Comparison of ENCODE assay signal across 15 mouse cellular contexts in the genomic region with DNA sequence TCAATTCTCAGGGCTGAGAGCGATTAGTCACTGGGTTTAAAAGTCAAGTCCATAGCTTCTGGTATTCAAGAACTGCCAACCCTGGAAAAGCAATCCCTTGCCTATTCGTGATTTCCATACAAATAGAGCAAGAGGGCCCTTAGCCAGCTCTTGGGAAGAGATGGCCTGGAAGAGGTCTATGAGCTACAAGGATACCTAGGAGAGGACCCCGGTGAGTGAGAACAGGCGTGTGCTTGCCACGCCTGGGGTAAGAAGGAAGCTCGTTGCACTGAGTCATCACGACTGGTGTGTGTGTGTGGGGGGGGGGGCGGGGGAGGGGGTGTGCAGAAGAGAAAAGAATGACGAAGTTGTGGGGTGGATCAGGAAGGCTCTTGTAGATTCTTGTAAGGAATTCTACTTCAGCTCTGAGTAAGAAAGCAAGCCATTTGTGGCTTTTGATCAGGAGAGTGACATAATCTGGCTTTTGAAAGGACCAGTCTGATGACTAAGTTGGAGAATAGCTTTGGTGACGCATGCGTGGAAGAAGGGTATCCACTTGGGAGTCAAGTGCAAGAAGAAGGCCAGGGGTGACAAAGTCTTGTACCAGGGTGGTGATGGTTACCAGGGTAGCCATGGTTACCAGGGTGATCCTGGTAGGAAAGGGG.
DNase-seq lines count a peak whose midpoint lies in the region; ATAC-seq and TF ChIP-seq lines count a peak whose summit lies in the region.
"Had no signal": no experiment of that assay in that cellular context is flagged by ENCODE, and none has a peak within 500 bp of the region (broad histone marks: within the 10 kb centered on the region; RNA-seq: fewer than 3 reads in every experiment).

No protein-coding gene starts in this region.

- H3K4me1 ChIP-seq in embryonic fibroblast, embryonic 13.5 days (ENCODE audit: control insufficient read depth, insufficient read depth, low read length) = peaks cover 24% of the 10 kb centered on the region
- no peaks in the 10 kb centered on the region for H3K4me1 ChIP-seq in stomach, postnatal 0 days (replicated peaks; ENCODE audit: control insufficient read depth, insufficient read depth)
- H3K4me1 ChIP-seq: liver, embryonic 13.5 days had no signal

- TF ChIP-seq EP300 in stomach, postnatal 0 days (optimal IDR thresholded peaks at IDR 0.05) = no peak

- 69% methylated on average over 11 of the region's 11 CpGs for WGBS in stomach, postnatal 0 days

- H3K27ac ChIP-seq in embryonic fibroblast, embryonic 13.5 days (ENCODE audit: insufficient read depth, low read length) = peak overlapping the region; percentile 95
- H3K27ac ChIP-seq in stomach, postnatal 0 days (replicated peaks) = no peak overlapping the region
- H3K27ac ChIP-seq: heart, embryonic 10.5 days; hindbrain, embryonic 10.5 days; layer of hippocampus, adult 2 months; liver, embryonic 13.5 days had no signal

- no peak overlapping the region for H3K4me3 ChIP-seq in embryonic fibroblast, embryonic 13.5 days (ENCODE audit: insufficient read depth, low read length)
- no peak overlapping the region for H3K4me3 ChIP-seq in stomach, postnatal 0 days (ENCODE audit: low read depth, low read length)
- H3K4me3 ChIP-seq: heart, embryonic 10.5 days; hindbrain, embryonic 10.5 days; layer of hippocampus, adult 2 months; liver, embryonic 13.5 days had no signal

- no peaks in the 10 kb centered on the region for H3K27me3 ChIP-seq in stomach, postnatal 0 days (ENCODE audit: control insufficient read depth, insufficient read depth, low read length)
- H3K27me3 ChIP-seq: liver, embryonic 13.5 days had no signal

- H3K36me3 ChIP-seq in stomach, postnatal 0 days (ENCODE audit: control insufficient read depth, insufficient read depth, low read length) = no peaks in the 10 kb centered on the region
- H3K36me3 ChIP-seq: heart, embryonic 10.5 days; hindbrain, embryonic 10.5 days; liver, embryonic 13.5 days had no signal

- H3K4me2 ChIP-seq in stomach, postnatal 0 days (replicated peaks; ENCODE audit: low read depth) = no peak overlapping the region
- H3K4me2 ChIP-seq: liver, embryonic 13.5 days had no signal

- DNase-seq in adrenal gland, postnatal 36 days = peak; percentile 25 to 41
- no peak for DNase-seq in adrenal gland, postnatal 4 days (ENCODE audit: low spot score in 2 of 2)
- DNase-seq in lung, postnatal 25 days (ENCODE audit: low spot score) = peak; percentile 37
- DNase-seq in lung, postnatal 14 days = no peak
- DNase-seq in stomach, postnatal 0 days (ENCODE audit: low spot score) = peak; percentile 47
- no peak for DNase-seq in kidney, adult 11 months
- no peak for DNase-seq in right cerebral cortex, postnatal 10 days (ENCODE audit: low spot score in 2 of 2)
- DNase-seq: cerebellum, adult 2 months; liver, embryonic 13.5 days; right cerebral cortex, postnatal 25 days had no signal

- no peak overlapping the region for H3K9ac ChIP-seq in stomach, postnatal 0 days (ENCODE audit: low read length)
- H3K9ac ChIP-seq: liver, embryonic 13.5 days had no signal

- no peaks in the 10 kb centered on the region for H3K9me3 ChIP-seq in stomach, postnatal 0 days (ENCODE audit: control insufficient read depth, low read length)
- H3K9me3 ChIP-seq: heart, embryonic 10.5 days; hindbrain, embryonic 10.5 days; liver, embryonic 13.5 days had no signal

- TF ChIP-seq CTCF in embryonic fibroblast, embryonic 13.5 days (IDR thresholded peaks at IDR 0.05; ENCODE audit: borderline replicate concordance, insufficient read depth, low read length) = no peak
- no peak for TF ChIP-seq CTCF in stomach, postnatal 0 days (IDR thresholded peaks at IDR 0.05; ENCODE audit: low read depth)

- no peak for TF ChIP-seq POLR2A in embryonic fibroblast, embryonic 13.5 days (IDR thresholded peaks at IDR 0.05; ENCODE audit: low read depth, low read length)

- peak; percentile 82 for ATAC-seq in stomach, postnatal 0 days (ENCODE audit: low FRiP score, low TSS enrichment)
- ATAC-seq: CD4-positive, CD25-positive, alpha-beta regulatory T cell, adult 4 months had no signal

Comparison
In these comparisons a context has a peak if more than half of its experiments do, and no peak if none do; other contexts are left out.
1. DNase-seq: peak in adrenal gland, postnatal 36 days (2 of 2), lung, postnatal 25 days (single experiment) and stomach, postnatal 0 days (single experiment); none in adrenal gland, postnatal 4 days (0 of 2), lung, postnatal 14 days (single experiment), kidney, adult 11 months (single experiment) and right cerebral cortex, postnatal 10 days (0 of 2).